Mouse (Mus musculus) stomach, postnatal 0 days (tissue): ENCODE results near the gene G6pd2. TPM values are rescaled to one million over a fixed set of nuclear protein-coding genes. Genes with fewer than 3 reads are reported as not detected.

ENCODE experiments used
- ATAC-seq: fragments of 200-750 bp; cut with Nextera tagmentation; 2 replicates; pipeline ENCODE4 v1.8.0; 2017; ENCODE audit not compliant: low FRiP score, low TSS enrichment
- DNase-seq: peaks from one replicate; pipeline ENCODE4 v3.0.0-alpha.2; 2016; ENCODE audit warnings: low spot score
- H3K27ac ChIP-seq: fragments of 300-500 bp; sonication (generic); replicated peaks from 2 replicates; pipeline ENCODE4 v1.5.1; 2014; ENCODE audit warnings: mild to moderate bottlenecking, control low read depth
- H3K27me3 ChIP-seq: fragments of 300-500 bp; sonication (generic); 2 replicates; pipeline ENCODE4 v1.6.1; 2014; ENCODE audit warnings: low read length; ENCODE audit not compliant: control insufficient read depth, insufficient read depth
- H3K36me3 ChIP-seq: fragments of 300-500 bp; sonication (generic); 2 replicates; pipeline ENCODE4 v1.6.1; 2014; ENCODE audit warnings: low read length, mixed read lengths; ENCODE audit not compliant: control insufficient read depth, insufficient read depth
- H3K4me1 ChIP-seq: fragments of 300-500 bp; sonication (generic); replicated peaks from 2 replicates; pipeline ENCODE4 v1.6.1; 2014; ENCODE audit warnings: antibody characterized with exemption; ENCODE audit not compliant: control insufficient read depth, insufficient read depth
- H3K4me2 ChIP-seq: fragments of 300-500 bp; sonication (generic); replicated peaks from 2 replicates; pipeline ENCODE4 v1.6.1; 2014; ENCODE audit warnings: low read depth, mild to moderate bottlenecking, control low read depth, moderate library complexity
- H3K4me3 ChIP-seq: fragments of 300-500 bp; sonication (generic); 2 replicates; pipeline ENCODE4 v1.5.1; 2014; ENCODE audit warnings: low read depth, low read length, control low read depth
- H3K9ac ChIP-seq: fragments of 300-500 bp; sonication (generic); 2 replicates; pipeline ENCODE4 v1.6.1; 2014; ENCODE audit warnings: mild to moderate bottlenecking, low read length, control low read depth, mixed read lengths
- H3K9me3 ChIP-seq: fragments of 300-500 bp; sonication (generic); 2 replicates; pipeline ENCODE4 v1.6.1; 2016; ENCODE audit warnings: low read length; ENCODE audit not compliant: control insufficient read depth
- CTCF ChIP-seq: IDR thresholded peaks from 2 replicates; pipeline ENCODE4 v1.5.1; 2016; ENCODE audit warnings: antibody characterized with exemption, low read depth, mild to moderate bottlenecking, moderate library complexity
- EP300 ChIP-seq: optimal IDR thresholded peaks from 2 replicates; pipeline ENCODE3; 2016; ENCODE audit warnings: antibody characterized with exemption
- WGBS: fragments of 180-500 bp; shearing (Covaris S2); extraction: QIAGEN DNeasy Blood & Tissue Kit; methylation state at CpG from one replicate; pipeline ENCODE4 v1.1.7; 2014; 5-methylcytosine and 5-hydroxymethylcytosine counted together
- polyA plus RNA-seq: library from polyadenylated mRNA; unstranded; fragments of >200 nt; fragmentation: Nextera tagmentation; extraction: Ambion mirVana; gene quantifications from 2 replicates; pipeline ENCODE4 v1.2.1, GENCODE M21; 2015

Gene G6pd2
- polyA plus RNA-seq, result 0.06 TPM in 1 of 2 replicates, not detected in the other

DNA sequence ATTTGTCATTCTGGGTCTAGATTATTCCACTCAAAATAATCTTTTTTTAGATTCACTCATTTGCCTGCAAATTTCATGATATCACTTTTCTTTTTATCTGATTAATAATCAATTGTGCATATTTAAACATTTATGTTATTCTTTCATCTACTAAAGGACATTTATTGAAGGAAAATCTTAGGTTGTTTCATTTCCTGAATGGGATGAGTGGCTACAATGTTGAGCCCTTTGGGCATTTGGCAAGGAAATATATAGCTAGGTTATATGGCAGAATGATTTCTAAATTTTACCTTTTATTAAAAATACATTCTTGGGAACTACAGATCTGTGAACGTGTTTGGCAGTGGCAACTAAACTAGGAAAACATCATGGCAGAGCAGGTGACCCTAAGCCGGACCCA, at the start of gene G6pd2:
G6pd2 (plus strand) TSS at position 301 of the 400 bp plus-strand sequence.
- 86% methylated on average over 2 of the region's 2 CpGs for WGBS
- Histone ChIP-seq H3K36me3 (no peaks in the 10 kb centered on the region), H3K27ac (no peak within 1 kb of the TSS), H3K9me3 (no peaks in the 10 kb centered on the region), H3K4me1 (no peaks in the 10 kb centered on the region), H3K4me2 (no peak within 1 kb of the TSS), H3K27me3 (no peaks in the 10 kb centered on the region), H3K9ac (no peak within 1 kb of the TSS), H3K4me3 (no peak within 1 kb of the TSS)
- ATAC-seq (no peak), DNase-seq (no peak)
- TF ChIP-seq CTCF (no peak), EP300 (no peak)

- Histone ChIP-seq H3K27ac (no peak overlapping the region), H3K9me3 (no peaks in the 10 kb centered on the region), H3K36me3 (no peaks in the 10 kb centered on the region), H3K4me1 (no peaks in the 10 kb centered on the region), H3K9ac (no peak overlapping the region), H3K4me2 (no peak overlapping the region), H3K27me3 (no peaks in the 10 kb centered on the region), H3K4me3 (no peak overlapping the region)
- 55% methylated on average over 1 of the region's 1 CpGs for WGBS
- TF ChIP-seq CTCF (no peak), EP300 (no peak)
- no peak for DNase-seq
- no peak for ATAC-seq
Measured at GRCm38 (mm10) chr5:61764214-61764613, 44.4 kb upstream of the G6pd2 start.

DNA sequence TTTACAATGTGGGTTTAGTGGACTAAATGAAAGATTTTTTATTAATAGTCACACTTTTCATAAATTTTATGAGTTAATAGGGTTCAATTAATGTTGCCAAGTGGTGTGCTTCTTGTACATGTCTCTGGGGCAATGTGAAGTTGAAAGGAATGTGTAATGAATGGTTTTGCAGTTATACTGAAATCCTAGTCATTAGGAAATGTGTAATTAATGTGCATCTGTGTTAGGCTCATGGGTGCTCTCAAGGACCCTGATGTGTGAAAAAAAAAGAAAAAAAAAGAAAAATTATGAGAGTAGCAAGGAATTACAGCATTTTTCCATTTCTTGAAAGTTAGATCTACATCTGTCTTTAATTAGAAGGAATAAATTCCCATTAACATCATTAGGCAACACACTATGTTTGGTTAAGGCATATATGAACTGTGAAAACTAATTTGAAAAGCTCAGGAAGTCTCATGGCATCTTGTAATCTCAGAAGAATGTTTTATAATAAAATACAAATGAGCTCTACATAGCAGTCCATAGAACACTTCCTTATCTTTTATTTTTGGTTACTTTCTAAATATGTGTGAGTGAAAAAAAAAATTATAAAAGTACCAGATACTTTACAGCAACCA, 24.4 kb downstream of the G6pd2 start:
- no peak overlapping the region for H3K4me3 ChIP-seq
- TF ChIP-seq CTCF (no peak), EP300 (no peak)
- H3K9me3 ChIP-seq, result no peaks in the 10 kb centered on the region
- no peak overlapping the region for H3K4me2 ChIP-seq
- no peak for DNase-seq
- H3K9ac ChIP-seq, result no peak overlapping the region
- no peak overlapping the region for H3K27ac ChIP-seq
- no peaks in the 10 kb centered on the region for H3K27me3 ChIP-seq
- ATAC-seq, result no peak
- no peaks in the 10 kb centered on the region for H3K36me3 ChIP-seq
- no peaks in the 10 kb centered on the region for H3K4me1 ChIP-seq

DNA sequence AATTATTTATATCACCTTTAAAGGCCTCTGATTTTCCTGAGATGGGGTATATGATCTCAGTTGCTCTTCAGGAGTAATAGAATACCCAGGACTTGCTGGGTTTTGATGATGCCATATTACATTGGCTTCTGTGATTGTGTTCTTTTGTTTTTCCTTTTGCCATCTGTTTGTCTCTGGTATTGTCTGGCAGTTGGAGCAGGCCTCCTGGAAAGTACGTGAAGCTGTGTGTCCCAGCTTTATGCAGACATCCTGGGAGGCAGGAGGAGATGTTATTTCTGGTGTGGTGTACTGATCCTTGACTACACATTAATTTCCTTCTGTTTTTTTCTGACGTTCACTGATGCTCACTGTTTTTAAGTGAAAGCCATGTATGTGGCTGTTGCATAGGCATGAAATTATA, 35.3 kb downstream of the G6pd2 start:
- H3K4me3 ChIP-seq, result no peak overlapping the region
- no peak overlapping the region for H3K9ac ChIP-seq
- ATAC-seq, result no peak
- DNase-seq, result no peak
- H3K4me1 ChIP-seq, result no peaks in the 10 kb centered on the region
- TF ChIP-seq CTCF (no peak), EP300 (no peak)
- H3K27me3 ChIP-seq, result no peaks in the 10 kb centered on the region
- no peaks in the 10 kb centered on the region for H3K9me3 ChIP-seq
- no peaks in the 10 kb centered on the region for H3K36me3 ChIP-seq
- no peak overlapping the region for H3K27ac ChIP-seq
- H3K4me2 ChIP-seq, result no peak overlapping the region
- WGBS, result 68% methylated on average over 2 of the region's 2 CpGs
